Mouse (Mus musculus) small intestine, adult 2 months (tissue): ENCODE data around the gene Ovol3.

Experiments
- CTCF ChIP-seq: fragments of 200-500 bp; IDR thresholded peaks from 2 replicates; pipeline ENCODE4 v1.5.1; 2012; ENCODE audit warnings: low read depth, mild to moderate bottlenecking, control low read depth, inconsistent platforms, low read length, moderate library complexity, mixed read lengths; ENCODE audit not compliant: insufficient replicate concordance, insufficient read length; ENCODE audit errors: extremely low read depth
- POLR2A ChIP-seq: fragments of 200-500 bp; IDR thresholded peaks from 2 replicates; pipeline ENCODE4 v1.6.1; 2012; ENCODE audit warnings: low read depth, mild to moderate bottlenecking, control low read depth, inconsistent platforms, low read length, moderate library complexity

DNA sequence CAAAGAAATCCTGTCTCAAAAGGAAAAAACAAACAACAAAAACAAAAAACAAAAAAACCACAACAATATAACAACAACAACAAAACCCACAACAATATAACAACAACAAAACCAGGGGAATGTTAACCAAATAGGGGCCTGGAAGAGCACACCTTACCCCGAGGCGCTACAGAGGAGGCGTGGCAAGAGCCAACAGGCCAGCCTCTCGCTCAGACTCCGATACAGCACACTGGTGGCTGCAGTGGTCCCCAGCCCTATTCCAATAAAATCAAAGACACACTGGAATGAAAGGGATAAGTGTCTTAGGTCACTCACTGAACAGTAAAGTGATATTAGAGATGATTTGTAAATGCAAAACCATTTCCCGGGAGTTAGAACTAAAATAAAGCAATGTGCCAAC, 44.0 kb upstream of the Ovol3 start:
- TF ChIP-seq POLR2A, result no peak
- no peak for TF ChIP-seq CTCF
